Mouse (Mus musculus) ES-Bruce4 (cell line): Measurements from ENCODE around the gene Trim38. TPM values are rescaled to one million over a fixed set of nuclear protein-coding genes. Genes with fewer than 3 reads are reported as not detected.
A peak's percentile ranks its signal among the peaks of the same experiment; 100 is the strongest.

ENCODE experiments used
- H3K27ac ChIP-seq: 2 replicates; pipeline ENCODE4 v1.5.1; 2012; ENCODE audit warnings: low read length, inconsistent platforms; ENCODE audit not compliant: insufficient read depth
- H3K27me3 ChIP-seq: 2 replicates; pipeline ENCODE4 v1.6.1; 2012; ENCODE audit warnings: mild to moderate bottlenecking, low read length, inconsistent platforms; ENCODE audit not compliant: control insufficient read depth, poor library complexity, insufficient read depth, severe bottlenecking
- H3K36me3 ChIP-seq: 2 replicates; pipeline ENCODE4 v1.6.1; 2012; ENCODE audit warnings: inconsistent platforms, mild to moderate bottlenecking, low read length, moderate library complexity; ENCODE audit not compliant: control insufficient read depth, poor library complexity, insufficient read depth, severe bottlenecking
- H3K4me1 ChIP-seq: one replicate; pipeline ENCODE4 v1.8.1; 2011; ENCODE audit warnings: low read length; ENCODE audit not compliant: control insufficient read depth, insufficient read depth
- H3K4me3 ChIP-seq: 2 replicates; pipeline ENCODE4 v1.5.1; 2011; ENCODE audit warnings: low read depth, mild to moderate bottlenecking, low read length
- H3K9ac ChIP-seq: 2 replicates; pipeline ENCODE4 v1.6.1; 2012; ENCODE audit warnings: low read depth, mild to moderate bottlenecking, inconsistent platforms; ENCODE audit not compliant: poor library complexity, severe bottlenecking
- H3K9me3 ChIP-seq: replicated peaks from 2 replicates; pipeline ENCODE4 v1.6.1; 2012; ENCODE audit warnings: mild to moderate bottlenecking, low read length, inconsistent platforms; ENCODE audit not compliant: control insufficient read depth, poor library complexity, insufficient read depth, severe bottlenecking
- CTCF ChIP-seq: IDR thresholded peaks from one replicate; pipeline ENCODE4 v1.8.1; 2011; ENCODE audit warnings: low read depth, low read length
- EP300 ChIP-seq: IDR thresholded peaks from 2 replicates; pipeline ENCODE4 v1.6.1; 2011; ENCODE audit warnings: low read depth, low read length; ENCODE audit not compliant: insufficient read depth
- POLR2A ChIP-seq: IDR thresholded peaks from one replicate; pipeline ENCODE4 v1.8.1; 2011; ENCODE audit warnings: low read length; ENCODE audit not compliant: insufficient read depth
- polyA plus RNA-seq: library from polyadenylated mRNA; stranded (reverse); fragments of >200 nt; gene quantifications from 2 replicates; pipeline ENCODE4 v1.2.4, GENCODE M21; 2011; ENCODE audit warnings: low read depth; ENCODE audit not compliant: missing spikeins, insufficient read depth, insufficient read length

Gene Trim38
- polyA plus RNA-seq, 1 experiment, result not detected

DNA sequence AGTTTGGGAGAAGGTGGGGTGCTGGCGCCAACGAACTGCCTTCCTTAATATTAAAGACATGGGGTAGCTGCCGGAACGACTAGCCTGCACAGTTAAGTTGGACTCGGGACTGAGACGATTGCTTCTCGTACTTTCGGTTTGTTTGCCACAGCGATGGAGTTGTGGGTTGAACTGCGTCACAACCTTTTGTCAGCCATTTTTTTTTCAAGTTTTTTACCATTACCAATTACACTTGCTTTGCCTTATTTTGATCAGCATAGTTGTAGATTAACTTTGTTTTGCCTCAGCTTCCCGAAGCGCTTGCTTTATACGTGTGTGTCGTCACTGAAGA lies 29.8 kb upstream of the Trim38 start:
- H3K4me1 ChIP-seq, result no peaks in the 10 kb centered on the region
- no peaks in the 10 kb centered on the region for H3K36me3 ChIP-seq
- H3K27me3 ChIP-seq, result no peaks in the 10 kb centered on the region
- peak overlapping the region; percentile 83 for H3K9ac ChIP-seq
- H3K4me3 ChIP-seq, result peak overlapping the region; percentile 74
- H3K9me3 ChIP-seq, result no peaks in the 10 kb centered on the region
- TF ChIP-seq EP300, result no peak
- TF ChIP-seq POLR2A, result no peak
- no peak for TF ChIP-seq CTCF
- H3K27ac ChIP-seq, result peak overlapping the region; percentile 90

DNA sequence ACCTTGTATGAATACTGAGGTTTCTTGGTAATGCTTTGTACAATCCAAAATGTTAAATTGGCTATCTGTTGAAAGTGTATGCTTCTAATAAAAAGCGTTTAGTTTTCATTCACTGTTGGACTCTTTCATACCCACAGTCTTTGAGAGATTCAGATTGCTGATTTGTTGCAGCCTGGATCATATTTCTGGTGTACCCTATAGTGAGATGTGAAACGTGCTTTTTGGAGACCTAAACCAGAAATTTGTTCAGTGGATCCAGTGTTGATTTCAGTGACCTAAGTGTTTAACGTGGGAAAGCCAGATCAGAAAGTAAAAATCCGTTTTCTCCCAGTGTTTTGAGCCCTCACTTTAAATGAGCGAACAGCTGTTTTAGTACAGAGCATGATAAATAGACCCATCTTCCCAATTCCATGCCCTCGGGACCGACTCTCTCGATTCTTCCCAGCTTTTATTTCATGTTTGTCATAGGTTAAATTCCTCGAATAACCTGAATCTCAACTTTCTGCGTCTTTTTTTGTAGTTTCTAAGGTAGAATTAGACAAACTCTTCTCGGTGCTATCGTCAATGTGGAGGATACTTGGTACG lies 29.4 kb upstream of the Trim38 start:
- Histone ChIP-seq H3K27ac (peak overlapping the region; percentile 90), H3K27me3 (no peaks in the 10 kb centered on the region), H3K9ac (peak overlapping the region; percentile 83), H3K36me3 (no peaks in the 10 kb centered on the region), H3K9me3 (no peaks in the 10 kb centered on the region), H3K4me3 (peak overlapping the region; percentile 74), H3K4me1 (no peaks in the 10 kb centered on the region)
- TF ChIP-seq EP300 (no peak), POLR2A (no peak), CTCF (no peak)

DNA sequence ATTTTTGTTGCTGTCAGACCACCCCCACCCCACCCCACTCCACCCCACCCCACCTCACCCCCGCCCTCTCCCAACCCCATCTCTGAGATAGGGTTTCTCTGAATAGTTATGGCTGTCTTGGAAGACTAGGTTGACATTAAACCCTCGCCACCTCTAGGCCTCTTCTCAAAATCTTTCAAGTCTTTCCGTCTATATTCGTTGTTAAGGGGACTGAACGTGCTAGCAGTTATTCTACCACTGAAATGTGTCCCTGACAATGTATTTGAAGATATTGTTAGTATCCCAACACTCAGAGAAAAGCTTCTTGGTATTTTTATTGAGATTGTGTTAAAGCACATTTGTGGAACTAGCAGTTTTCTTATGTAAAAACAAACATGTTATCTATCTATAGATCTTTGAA lies 28.8 kb upstream of the Trim38 start:
- H3K4me3 ChIP-seq, result no peak overlapping the region
- no peaks in the 10 kb centered on the region for H3K36me3 ChIP-seq
- TF ChIP-seq CTCF (no peak), EP300 (no peak), POLR2A (no peak)
- no peaks in the 10 kb centered on the region for H3K27me3 ChIP-seq
- peak overlapping the region; percentile 83 for H3K9ac ChIP-seq
- H3K27ac ChIP-seq, result peak overlapping the region; percentile 91
- H3K4me1 ChIP-seq, result no peaks in the 10 kb centered on the region
- no peaks in the 10 kb centered on the region for H3K9me3 ChIP-seq

DNA sequence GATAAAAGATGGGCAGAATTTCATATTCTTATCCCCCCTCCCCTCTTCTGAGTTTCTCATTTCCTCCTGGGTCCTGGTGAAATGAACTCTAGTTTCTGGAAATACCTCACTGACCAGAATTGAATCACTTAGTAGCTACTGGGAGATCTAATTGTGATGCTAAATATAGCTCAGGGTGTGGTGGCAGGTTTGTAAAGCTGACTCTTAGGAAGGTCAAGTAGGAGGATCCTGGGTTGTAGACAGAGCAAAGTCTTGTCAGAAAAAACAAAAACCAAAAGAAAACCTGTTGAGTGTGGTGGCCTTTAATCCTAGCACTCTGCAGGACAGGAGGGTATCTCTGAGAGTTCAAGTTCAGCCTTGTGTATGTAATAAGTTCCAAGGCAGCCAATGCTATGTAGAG lies 27.7 kb upstream of the Trim38 start:
- no peaks in the 10 kb centered on the region for H3K4me1 ChIP-seq
- H3K4me3 ChIP-seq, result no peak overlapping the region
- no peaks in the 10 kb centered on the region for H3K9me3 ChIP-seq
- H3K9ac ChIP-seq, result no peak overlapping the region
- H3K36me3 ChIP-seq, result no peaks in the 10 kb centered on the region
- TF ChIP-seq POLR2A (no peak), CTCF (no peak), EP300 (no peak)
- no peaks in the 10 kb centered on the region for H3K27me3 ChIP-seq
- H3K27ac ChIP-seq, result peak overlapping the region; percentile 97

DNA sequence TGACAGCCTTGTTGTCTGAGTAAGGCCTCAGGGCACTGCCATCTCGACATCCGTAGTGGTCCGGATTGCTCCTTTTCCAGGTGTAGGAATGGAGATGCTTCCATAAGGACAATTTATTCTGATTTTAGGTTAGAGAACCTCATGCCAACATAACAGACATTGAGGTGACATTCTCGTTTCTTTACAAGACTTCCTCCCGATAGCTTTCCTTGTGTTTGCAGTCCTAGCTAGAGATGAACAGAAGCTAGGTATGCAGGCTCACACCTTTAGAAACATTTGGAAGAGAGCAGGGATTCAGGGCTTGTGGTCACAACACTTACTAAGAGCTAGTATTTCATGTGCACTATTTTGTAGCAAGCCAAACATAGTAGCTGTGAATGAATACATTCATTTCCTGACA lies 26.5 kb upstream of the Trim38 start:
- Histone ChIP-seq H3K9me3 (no peaks in the 10 kb centered on the region), H3K9ac (0 out of 2 replicates have a peak overlapping the region, but pooled peaks have one; percentile 36), H3K4me1 (no peaks in the 10 kb centered on the region), H3K27me3 (no peaks in the 10 kb centered on the region), H3K4me3 (no peak overlapping the region), H3K36me3 (no peaks in the 10 kb centered on the region), H3K27ac (peak overlapping the region; percentile 80)
- no peak for TF ChIP-seq POLR2A
- no peak for TF ChIP-seq EP300
- TF ChIP-seq CTCF, result no peak

DNA sequence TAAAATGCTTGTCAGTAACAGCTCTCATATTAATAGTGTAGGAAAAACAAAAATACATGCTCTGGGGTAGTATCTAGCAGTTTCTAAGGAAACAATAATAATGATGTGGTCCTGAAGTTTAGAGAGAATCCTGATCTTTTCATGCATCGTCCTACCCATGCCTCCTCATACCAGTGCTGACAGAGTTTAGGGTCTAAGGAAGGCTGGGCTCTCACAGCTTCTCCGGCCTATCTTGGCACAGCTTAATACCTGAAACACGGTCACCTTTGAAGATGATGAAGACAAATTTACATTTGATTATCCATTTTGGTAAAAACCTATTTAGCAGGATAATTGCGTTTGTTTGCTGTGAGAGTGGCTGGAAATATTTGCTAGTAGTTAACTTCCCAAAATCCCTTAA lies 25.8 kb upstream of the Trim38 start:
- peak overlapping the region; percentile 95 for H3K27ac ChIP-seq
- H3K4me3 ChIP-seq, result peak overlapping the region; percentile 56; the same call in 1 of the 2 replicates
- TF ChIP-seq CTCF, result no peak
- no peak for TF ChIP-seq EP300
- TF ChIP-seq POLR2A, result no peak
- H3K36me3 ChIP-seq, result no peaks in the 10 kb centered on the region
- peaks cover 2% of the 10 kb centered on the region for H3K4me1 ChIP-seq
- H3K9ac ChIP-seq, result peak overlapping the region; percentile 91
- H3K9me3 ChIP-seq, result no peaks in the 10 kb centered on the region
- H3K27me3 ChIP-seq, result no peaks in the 10 kb centered on the region
